Mouse (Mus musculus) telencephalon, adult 2 months (tissue): ENCODE measurements around the gene Nectin2.
"Not testable (repeated sequence)": the region's sequence is repeated elsewhere in the genome, so short reads cannot be mapped to it uniquely, and the experiment has no call there.

Source experiments
- DNase-seq: peaks from one replicate; pipeline ENCODE4 v3.0.0-alpha.2; 2011; ENCODE audit warnings: low read depth, low spot score

Gene Nectin2

GRCm38 (mm10) chr7:19750217-19751069 is at the start of gene Nectin2:
Gene Nectin2 (minus strand): TSS chr7:19750483.
- peak; percentile 38 for DNase-seq

GRCm38 (mm10) chr7:19796697-19797588 is 46.7 kb upstream of the Nectin2 start, which contains the start of gene Cblc:
Gene Cblc (minus strand): TSS chr7:19796809.
- no peak for DNase-seq

DNA sequence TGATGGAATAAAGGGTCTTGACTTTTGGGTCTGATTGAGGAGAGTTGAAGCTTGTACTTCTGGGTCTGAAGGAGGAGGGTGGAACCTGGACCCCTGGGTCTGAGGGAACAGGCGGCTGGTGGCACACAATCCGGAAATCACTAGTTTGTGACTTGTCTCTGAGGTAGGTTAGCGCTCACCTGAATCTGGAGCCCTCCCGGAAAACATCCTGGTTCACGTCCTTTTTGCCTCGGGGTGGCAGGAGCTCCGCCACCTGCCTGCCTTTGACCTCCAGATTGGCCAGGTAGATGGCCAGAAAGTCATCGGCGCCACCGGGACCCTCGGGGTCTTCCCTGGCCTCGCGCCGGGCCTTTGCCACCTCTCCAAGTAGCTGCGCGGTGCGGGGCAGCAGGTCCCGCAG is 46.0 kb upstream of the Nectin2 start:
- no peak for DNase-seq

DNA sequence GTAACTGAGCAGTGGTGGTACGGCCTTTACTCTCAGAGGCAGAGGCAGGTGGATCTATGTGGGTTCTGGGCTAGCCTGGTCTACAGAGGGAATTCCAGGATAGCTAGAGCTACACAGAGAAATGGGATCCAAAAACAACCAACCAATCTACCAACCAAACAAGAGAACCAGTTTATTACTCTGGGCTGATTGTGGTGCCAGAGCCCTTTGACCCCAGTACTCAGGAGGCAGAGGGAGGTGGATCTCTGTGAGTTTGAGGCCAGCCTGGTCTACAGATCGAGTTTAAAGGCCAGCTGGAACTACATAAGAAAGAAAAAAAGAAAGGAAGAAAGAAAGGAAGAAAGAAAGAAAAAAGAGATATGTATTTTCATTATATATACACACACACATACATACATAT is 45.0 kb upstream of the Nectin2 start:
- DNase-seq: no peak

GRCm38 (mm10) chr7:19792701-19793630 is 42.7 kb upstream of the Nectin2 start:
- no peak for DNase-seq

GRCm38 (mm10) chr7:19791504-19791903 is 41.2 kb upstream of the Nectin2 start:
- DNase-seq: not testable (repeated sequence)

DNA sequence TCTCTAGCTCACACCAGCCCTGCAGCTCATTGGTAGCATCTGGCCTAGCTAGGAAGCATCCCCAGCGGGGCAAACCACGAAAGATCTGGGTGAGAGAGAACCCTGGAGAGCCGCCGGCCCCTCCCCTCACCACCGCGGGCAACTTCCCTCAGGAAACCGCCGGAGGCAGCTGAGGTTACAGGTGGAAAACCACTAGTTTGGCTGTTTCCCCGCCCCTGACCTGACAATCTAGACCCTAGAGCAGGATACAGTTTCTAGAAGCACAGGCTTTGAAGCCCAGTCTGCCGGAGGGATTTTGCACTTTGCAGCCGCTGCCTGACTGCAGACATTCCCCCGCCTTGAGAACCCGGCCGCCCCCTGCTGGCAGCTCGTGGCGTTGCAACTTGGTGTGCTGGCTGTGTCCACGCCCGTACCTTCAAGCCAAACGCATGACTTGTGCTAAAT is 39.6 kb upstream of the Nectin2 start:
- peak; percentile 28 for DNase-seq

DNA sequence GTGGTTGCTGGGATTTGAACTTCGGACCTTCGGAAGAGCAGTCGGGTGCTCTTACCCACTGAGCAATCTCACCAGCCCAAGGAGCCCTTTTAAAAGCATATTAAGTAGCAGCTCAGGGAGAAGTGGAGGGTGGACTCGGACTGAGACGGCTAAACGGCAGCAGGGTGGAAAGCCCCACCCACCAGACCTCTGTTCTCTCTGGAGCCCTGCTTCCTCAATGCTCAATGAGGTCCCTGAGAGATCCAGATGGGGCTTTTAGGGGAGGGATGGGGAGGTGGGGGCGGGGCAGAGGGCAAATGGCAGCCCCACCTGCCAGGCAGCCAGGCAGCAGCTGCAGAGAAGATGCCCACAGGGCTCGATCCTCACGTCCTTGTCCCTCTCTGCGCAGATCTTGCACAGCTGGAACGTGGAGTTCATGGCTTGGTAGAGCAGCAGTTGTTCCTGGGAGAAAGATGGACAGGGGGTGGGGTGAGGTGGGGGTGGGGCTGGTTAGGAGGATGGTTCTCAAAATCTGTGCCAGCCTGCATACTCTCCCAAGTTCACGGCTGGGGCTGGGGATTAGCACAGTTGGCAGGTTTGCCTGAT is 35.7 kb upstream of the Nectin2 start:
- no peak for DNase-seq

DNA sequence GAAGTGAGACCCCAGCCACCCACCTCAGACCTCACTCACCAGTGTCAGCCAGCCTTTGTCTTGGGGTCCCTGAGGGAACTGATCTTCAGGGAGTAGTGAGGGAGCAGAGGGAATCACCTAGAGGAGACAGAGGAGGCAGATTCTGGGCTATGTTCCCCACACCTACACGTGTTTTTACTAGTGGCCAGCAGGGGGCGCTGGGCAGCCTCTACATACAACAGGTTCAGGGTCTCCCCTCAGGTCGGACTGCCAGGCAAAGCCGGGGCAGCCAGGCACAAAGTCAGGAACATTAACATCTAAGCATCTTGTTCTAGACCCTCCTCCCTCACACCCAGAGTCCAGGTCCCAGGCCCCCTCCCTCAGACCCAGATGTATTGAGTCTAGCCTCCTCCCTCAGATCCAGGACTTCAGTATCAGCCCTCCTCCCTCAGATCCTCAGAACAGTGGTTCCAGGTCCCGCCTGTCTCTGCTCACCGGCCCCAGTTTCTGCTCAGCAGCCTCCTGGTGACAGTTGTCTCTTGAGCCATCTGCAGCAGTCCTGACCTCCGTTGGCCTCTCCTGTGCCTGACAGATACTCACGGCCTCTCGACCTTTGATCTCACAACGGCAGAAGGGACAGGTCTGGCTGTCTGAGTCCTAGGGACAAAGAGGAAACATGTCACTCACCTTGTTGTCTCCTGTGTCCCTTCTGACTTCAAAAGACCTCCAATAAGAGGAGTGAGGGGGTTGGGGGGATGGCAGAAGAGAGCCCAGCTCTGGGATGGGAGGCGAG is 34.7 kb upstream of the Nectin2 start:
- DNase-seq: no peak

DNA sequence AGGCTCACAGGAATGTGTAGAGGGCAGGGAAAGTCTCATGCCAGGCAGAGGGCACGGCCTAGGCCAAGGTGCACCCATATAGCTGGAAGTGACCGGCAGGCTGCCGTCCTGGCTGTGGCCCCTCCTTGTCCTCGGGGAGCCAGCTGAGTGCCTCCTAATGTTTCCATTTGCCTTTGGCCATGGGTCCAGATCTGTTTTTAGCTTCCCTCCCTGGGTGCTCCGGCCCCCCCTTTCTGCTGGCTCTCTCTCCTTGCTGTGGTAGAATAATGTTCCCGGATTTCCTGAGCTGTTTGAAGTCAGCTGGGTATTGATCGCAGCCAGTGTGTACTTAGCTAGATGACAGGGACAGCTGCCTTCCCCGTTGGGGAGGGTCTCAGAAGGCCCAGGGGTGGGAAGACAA is 33.3 kb upstream of the Nectin2 start:
- no peak for DNase-seq

DNA sequence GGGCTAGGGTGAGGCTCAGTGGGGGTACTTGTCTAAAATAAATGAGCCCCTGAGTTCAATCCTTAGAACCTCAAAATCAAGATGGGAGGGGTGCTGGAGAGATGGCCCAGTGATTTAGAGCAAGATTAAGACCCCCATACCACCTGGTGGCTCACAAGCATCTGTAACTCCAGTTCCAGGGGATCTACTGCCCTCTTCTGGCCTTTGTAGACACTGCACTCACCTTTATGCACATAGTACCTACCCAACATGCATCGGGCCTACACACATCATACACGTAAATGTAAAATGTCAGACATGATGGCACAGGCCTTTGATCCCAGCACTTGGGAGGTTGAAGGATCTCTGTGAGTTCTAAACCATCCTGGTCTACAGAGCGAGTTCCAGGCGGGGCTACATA is 32.4 kb upstream of the Nectin2 start:
- DNase-seq: no peak

DNA sequence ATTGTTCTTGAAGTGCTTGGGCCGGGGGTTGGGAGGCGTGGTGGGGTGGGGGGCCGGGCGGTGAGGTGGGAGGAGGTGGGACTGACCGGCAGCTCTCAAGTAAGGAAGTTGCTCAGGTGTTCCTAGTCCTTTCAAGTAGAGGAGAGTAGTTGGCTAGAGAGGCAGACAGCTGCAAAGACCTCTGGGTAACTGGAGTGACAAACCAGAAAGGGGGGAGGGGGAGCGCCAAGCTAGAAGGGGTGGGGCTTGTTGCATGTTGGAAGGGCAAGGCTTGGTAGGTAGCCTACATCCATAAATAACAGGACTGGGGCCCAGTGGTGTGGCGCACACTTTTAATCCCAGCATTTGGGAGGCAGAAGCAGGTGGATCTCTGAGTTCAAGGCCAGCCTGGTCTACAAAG is 31.5 kb upstream of the Nectin2 start:
- DNase-seq: no peak

DNA sequence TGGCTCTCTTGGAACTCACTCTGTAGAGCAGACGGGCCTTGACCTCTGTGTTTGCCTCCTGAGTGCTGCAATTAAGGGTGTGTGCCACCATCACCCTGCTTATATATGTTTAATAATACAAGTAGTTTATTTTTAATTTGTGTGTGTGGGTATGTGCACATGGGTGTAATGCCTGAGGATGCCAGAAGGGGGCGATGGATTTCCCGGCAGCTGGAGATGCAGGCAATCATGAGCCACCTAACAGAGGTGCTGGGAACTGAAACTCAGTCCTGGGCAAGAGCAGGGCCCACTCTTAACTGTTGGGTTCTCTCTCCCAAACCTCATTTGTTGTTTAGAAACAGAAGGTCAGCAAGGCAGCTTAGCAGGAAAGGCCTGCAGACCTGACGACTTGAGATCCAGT is 29.6 kb upstream of the Nectin2 start:
- DNase-seq: no peak

DNA sequence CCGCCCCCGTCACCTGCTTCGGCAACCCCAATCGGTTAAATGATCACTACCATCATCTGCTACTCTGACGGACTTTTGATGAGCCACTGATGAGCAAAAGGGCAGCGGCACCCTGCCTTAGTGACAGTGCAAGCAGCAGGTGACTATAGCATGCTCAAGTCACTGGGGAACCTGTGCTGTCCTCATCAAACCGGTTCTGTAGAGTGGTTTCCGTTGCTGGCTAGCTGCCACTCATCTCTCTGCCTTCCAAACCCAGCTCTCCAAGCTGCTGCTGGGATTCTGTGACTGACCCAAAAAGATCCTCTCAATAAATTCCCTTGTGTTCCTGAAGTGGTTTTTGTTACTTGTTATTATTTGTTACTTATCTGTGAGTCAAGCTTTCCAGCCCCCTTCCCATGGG is 28.4 kb upstream of the Nectin2 start:
- DNase-seq: no peak

DNA sequence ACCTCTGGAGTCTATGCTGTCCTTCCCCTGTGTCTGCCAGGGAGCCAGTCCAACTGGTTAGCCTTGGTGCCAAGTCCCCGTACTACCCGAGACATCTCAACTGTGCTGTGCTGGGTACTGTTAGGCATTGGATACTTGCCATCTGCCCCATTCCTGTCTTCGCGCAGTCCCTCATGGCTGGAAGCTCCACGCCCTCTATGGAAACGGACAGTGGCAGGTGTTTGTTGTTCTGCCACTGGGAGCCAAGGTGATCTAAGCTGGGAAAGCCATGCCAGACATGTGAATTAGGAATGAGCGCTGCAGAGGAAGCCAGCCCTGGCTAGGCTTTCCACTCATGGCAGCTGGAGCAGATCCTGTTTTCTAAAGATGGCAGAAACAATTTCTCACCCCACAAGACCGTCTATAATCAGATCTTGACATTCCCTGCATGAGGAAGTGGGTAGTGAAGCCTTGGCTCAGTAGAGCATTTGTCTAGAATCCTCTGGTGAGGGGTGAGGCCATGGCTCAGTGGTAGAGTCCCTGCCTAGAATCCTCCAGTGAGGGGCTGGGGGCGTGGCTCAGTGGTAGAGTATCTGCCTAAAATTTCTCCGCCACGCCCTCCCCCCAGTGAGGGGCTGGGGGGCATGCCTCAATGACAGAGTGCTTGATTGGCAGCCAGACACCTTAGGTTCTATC is 26.9 kb upstream of the Nectin2 start:
- no peak for DNase-seq

DNA sequence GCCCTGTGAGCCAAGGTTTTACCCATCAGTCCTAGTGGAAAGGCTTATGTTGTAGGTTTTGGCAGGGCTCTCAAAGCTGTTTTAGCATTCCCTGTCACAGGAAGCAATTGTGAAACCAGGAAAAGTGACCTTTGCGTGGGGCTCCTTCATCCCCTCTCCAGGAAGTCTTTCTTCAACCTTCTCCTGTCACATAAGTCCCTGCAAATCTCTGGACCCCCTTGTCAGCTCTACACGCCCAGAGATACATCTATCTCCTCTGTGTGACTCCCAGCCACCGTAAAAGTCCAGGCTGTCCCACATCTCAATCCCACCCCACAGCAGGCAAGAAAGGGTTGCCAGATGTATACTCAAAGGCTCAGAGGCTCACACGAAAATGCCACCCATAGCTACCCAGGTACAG is 21.4 kb upstream of the Nectin2 start:
- no peak for DNase-seq

DNA sequence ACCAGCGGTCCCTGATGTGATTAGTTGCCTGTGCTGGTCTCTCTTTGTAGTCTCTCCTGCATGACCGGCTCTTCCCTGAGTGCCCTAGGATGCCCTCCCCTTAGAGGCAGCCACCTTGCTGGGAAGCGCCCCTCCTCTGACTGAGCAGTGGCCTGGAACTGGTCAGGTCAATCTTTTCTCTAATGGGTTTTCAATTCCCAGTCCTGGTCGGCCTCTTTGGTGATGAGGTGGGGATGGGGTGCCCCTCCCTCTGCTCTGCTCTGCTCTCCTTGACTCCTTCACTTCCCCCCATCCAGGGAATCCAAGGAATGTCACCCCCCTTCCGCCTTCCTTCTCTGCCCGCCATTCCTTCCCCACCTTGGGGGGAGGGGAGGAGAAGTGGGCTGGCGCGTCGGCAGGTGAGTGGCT is 20.7 kb upstream of the Nectin2 start, which contains the start of gene Bcam:
Gene Bcam (minus strand): TSS at position 33 of the 408 bp plus-strand sequence.
- DNase-seq: no peak

DNA sequence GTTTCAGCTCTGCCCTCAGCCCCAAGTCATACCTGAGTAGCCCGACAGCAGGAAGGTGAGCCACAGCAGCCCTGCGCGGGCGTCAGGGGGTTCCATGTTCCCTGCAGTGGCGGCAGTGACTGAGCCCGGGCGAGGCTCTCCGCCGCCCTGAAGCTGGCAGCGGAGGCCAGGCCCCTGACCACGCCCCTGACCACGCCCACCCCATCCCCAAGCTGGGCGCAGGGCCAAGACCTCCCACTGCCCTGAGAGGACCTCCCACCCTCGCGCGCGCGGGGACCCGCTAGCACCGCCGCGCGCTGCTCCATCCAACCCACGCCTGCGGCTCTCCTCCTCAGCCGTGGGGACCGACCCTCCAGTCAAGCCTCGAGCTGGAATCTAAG is 20.1 kb upstream of the Nectin2 start:
- DNase-seq: no peak
